Comparison of ENCODE assay signal across 24 mouse cellular contexts in the genomic region with DNA sequence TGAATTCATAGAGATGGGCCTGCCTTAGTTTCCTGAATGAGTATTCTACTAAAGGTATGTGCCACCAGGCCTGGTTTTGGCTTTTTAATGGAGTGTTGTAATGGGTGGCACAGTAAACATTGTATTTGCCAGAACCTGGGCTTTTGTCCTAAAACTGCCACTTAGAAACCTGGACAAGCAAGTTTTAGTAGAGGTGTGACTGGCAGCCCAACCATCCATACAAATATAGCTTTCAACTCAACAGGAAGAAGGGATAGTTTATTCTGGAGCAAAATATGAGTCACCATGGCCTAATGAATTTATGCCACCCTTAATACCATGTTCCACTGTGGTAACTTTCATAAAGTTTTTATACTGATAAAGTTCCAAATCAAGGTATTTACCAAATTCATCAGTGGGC. TPM values are rescaled to one million over a fixed set of nuclear protein-coding genes. Genes with fewer than 3 reads are reported as not detected.
DNase-seq lines count a peak whose midpoint lies in the region; ATAC-seq and TF ChIP-seq lines count a peak whose summit lies in the region.
"Had no signal": no experiment of that assay in that cellular context is flagged by ENCODE, and none has a peak within 500 bp of the region (broad histone marks: within the 10 kb centered on the region; RNA-seq: fewer than 3 reads in every experiment).

No protein-coding gene starts in this region.

- H3K36me3 ChIP-seq in midbrain, embryonic 11.5 days (ENCODE audit: control insufficient read depth, insufficient read depth, low read length) = no peaks in the 10 kb centered on the region
- H3K36me3 ChIP-seq in midbrain, embryonic 16.5 days (ENCODE audit: control insufficient read depth, insufficient read depth, low read length) = no peaks in the 10 kb centered on the region
- no peaks in the 10 kb centered on the region; the same call in 1 of the 2 replicates for H3K36me3 ChIP-seq in small intestine, adult 2 months (ENCODE audit: control insufficient read depth, insufficient read depth, low read length)

- no peak overlapping the region for H3K9ac ChIP-seq in midbrain, embryonic 11.5 days (ENCODE audit: low read length)
- no peak overlapping the region for H3K9ac ChIP-seq in midbrain, embryonic 16.5 days (ENCODE audit: low read depth, low read length)
- H3K9ac ChIP-seq: embryonic facial prominence, embryonic 12.5 days; embryonic facial prominence, embryonic 15.5 days; forebrain, postnatal 0 days; heart, embryonic 12.5 days; heart, embryonic 15.5 days had no signal

- TF ChIP-seq POLR2A in small intestine, adult 2 months (IDR thresholded peaks at IDR 0.05; ENCODE audit: low read depth, low read length) = no peak

- ATAC-seq in midbrain, embryonic 11.5 days (ENCODE audit: low FRiP score) = no peak
- no peak for ATAC-seq in midbrain, embryonic 16.5 days
- ATAC-seq: CD4-positive, CD25-positive, alpha-beta regulatory T cell, adult 4 months; forebrain, embryonic 14.5 days; forebrain, postnatal 0 days had no signal

- no peaks in the 10 kb centered on the region for H3K27me3 ChIP-seq in midbrain, embryonic 11.5 days (ENCODE audit: control insufficient read depth, insufficient read depth, low read length)
- no peaks in the 10 kb centered on the region for H3K27me3 ChIP-seq in midbrain, embryonic 16.5 days (ENCODE audit: control insufficient read depth, insufficient read depth, low read depth, low read length)
- no peaks in the 10 kb centered on the region for H3K27me3 ChIP-seq in small intestine, adult 2 months (ENCODE audit: control insufficient read depth, insufficient read depth, low read length)
- H3K27me3 ChIP-seq: embryonic facial prominence, embryonic 12.5 days; embryonic facial prominence, embryonic 15.5 days; heart, embryonic 12.5 days; heart, embryonic 15.5 days; hindbrain, embryonic 13.5 days had no signal

- H3K9me3 ChIP-seq in midbrain, embryonic 11.5 days (ENCODE audit: control insufficient read depth, low read length) = no peaks in the 10 kb centered on the region
- no peaks in the 10 kb centered on the region for H3K9me3 ChIP-seq in midbrain, embryonic 16.5 days (replicated peaks; ENCODE audit: control insufficient read depth, low read length, poor library complexity, severe bottlenecking)
- H3K9me3 ChIP-seq: embryonic facial prominence, embryonic 12.5 days; embryonic facial prominence, embryonic 15.5 days; heart, embryonic 12.5 days; heart, embryonic 15.5 days; hindbrain, embryonic 10.5 days; hindbrain, embryonic 13.5 days had no signal

- peak; percentile 31 to 65 for DNase-seq in lung, adult 18-20 months
- DNase-seq in lung, postnatal 14 days = no peak
- DNase-seq in midbrain, embryonic 11.5 days (ENCODE audit: low spot score, missing footprints) = peak; percentile 67
- no peak for DNase-seq in heart, adult 8-10 months (ENCODE audit: low spot score)
- DNase-seq: adrenal gland, adult 2 months; adrenal gland, postnatal 14 days; cerebellum, adult 11 months; cerebellum, adult 9-11 months; forebrain, postnatal 0 days; gastrocnemius, adult 2 months; gastrocnemius, postnatal 14 days; heart, adult 11 months; heart, postnatal 10 days; heart, postnatal 36 days had no signal

- no peak for TF ChIP-seq CTCF in small intestine, adult 2 months (IDR thresholded peaks at IDR 0.05; ENCODE audit: extremely low read depth, insufficient read length, insufficient replicate concordance, low read depth, low read length)

- H3K4me1 ChIP-seq in midbrain, embryonic 11.5 days (ENCODE audit: control insufficient read depth, insufficient read depth, low read length) = no peaks in the 10 kb centered on the region
- H3K4me1 ChIP-seq in midbrain, embryonic 16.5 days (ENCODE audit: control insufficient read depth, insufficient read depth, low read length) = peaks cover 10% of the 10 kb centered on the region
- H3K4me1 ChIP-seq in small intestine, adult 2 months (ENCODE audit: control insufficient read depth, insufficient read depth, insufficient read length, low read length) = peaks cover 41% of the 10 kb centered on the region; the same call in 1 of the 2 replicates
- H3K4me1 ChIP-seq: embryonic facial prominence, embryonic 12.5 days; hindbrain, embryonic 10.5 days had no signal

- H3K27ac ChIP-seq in midbrain, embryonic 11.5 days (ENCODE audit: low read depth, low read length) = no peak overlapping the region
- no peak overlapping the region for H3K27ac ChIP-seq in midbrain, embryonic 16.5 days (ENCODE audit: low read length)
- peak overlapping the region; percentile 95 for H3K27ac ChIP-seq in small intestine, adult 2 months (ENCODE audit: insufficient read depth, low read depth, low read length)
- H3K27ac ChIP-seq: embryonic facial prominence, embryonic 12.5 days; embryonic facial prominence, embryonic 15.5 days; gastrocnemius, adult 2 months; heart, embryonic 15.5 days; hindbrain, embryonic 10.5 days; hindbrain, embryonic 13.5 days had no signal

- H3K4me3 ChIP-seq in midbrain, embryonic 11.5 days (ENCODE audit: low read depth, low read length) = no peak overlapping the region
- no peak overlapping the region for H3K4me3 ChIP-seq in midbrain, embryonic 16.5 days (ENCODE audit: low read depth, low read length)
- H3K4me3 ChIP-seq in small intestine, adult 2 months (ENCODE audit: low read depth, low read length) = no peak overlapping the region
- H3K4me3 ChIP-seq: embryonic facial prominence, embryonic 12.5 days; embryonic facial prominence, embryonic 15.5 days; gastrocnemius, adult 2 months; heart, embryonic 12.5 days; heart, embryonic 15.5 days; hindbrain, embryonic 10.5 days; hindbrain, embryonic 13.5 days had no signal

- H3K4me2 ChIP-seq in midbrain, embryonic 11.5 days = no peak overlapping the region
- H3K4me2 ChIP-seq in midbrain, embryonic 16.5 days (ENCODE audit: low read length) = no peak overlapping the region
- H3K4me2 ChIP-seq: embryonic facial prominence, embryonic 12.5 days; embryonic facial prominence, embryonic 15.5 days; heart, embryonic 12.5 days; heart, embryonic 15.5 days; hindbrain, embryonic 13.5 days had no signal

RNA-seq across cellular contexts. Expression of gene Abl1, which starts 15.1 kb away (rescaled TPM):
- polyA plus RNA-seq in midbrain, embryonic 11.5 days (2014; fragmentation: Nextera tagmentation; extraction: Ambion mirVana) = 28.4 and 33.0 TPM in 2 replicates
- 16.7 and 17.5 TPM in 2 replicates for polyA plus RNA-seq in midbrain, embryonic 16.5 days (2015; fragmentation: Nextera tagmentation; extraction: Ambion mirVana)
- 28.0 and 55.5 TPM in 2 replicates for polyA plus RNA-seq in small intestine, adult 2 months (2012; rRNA removed)
- 10 to 100 TPM; 30.2 to 37.3 (median 30.9) TPM for total RNA-seq in heart, adult 8-10 months (2022)

RNA-seq across cellular contexts. Expression of gene Exosc2, which starts 32.7 kb away (rescaled TPM):
- polyA plus RNA-seq in midbrain, embryonic 11.5 days (2014; fragmentation: Nextera tagmentation; extraction: Ambion mirVana) = 70.1 and 70.2 TPM in 2 replicates
- 40.0 and 42.2 TPM in 2 replicates for polyA plus RNA-seq in midbrain, embryonic 16.5 days (2015; fragmentation: Nextera tagmentation; extraction: Ambion mirVana)
- 2.5 and 4.0 TPM in 2 replicates for polyA plus RNA-seq in small intestine, adult 2 months (2012; rRNA removed)
- total RNA-seq in heart, adult 8-10 months (2022) = 1 to 10 TPM; 7.0 to 9.1 (median 8.1) TPM

Comparison
In these comparisons a context has a peak if more than half of its experiments do, and no peak if none do; other contexts are left out.
1. DNase-seq: peak in lung, adult 18-20 months (2 of 2) and midbrain, embryonic 11.5 days (single experiment); none in lung, postnatal 14 days (single experiment) and heart, adult 8-10 months (single experiment).